Mouse (Mus musculus): Measurements from ENCODE around the gene Gm12790. TPM values are rescaled to one million over a fixed set of nuclear protein-coding genes. Genes with fewer than 3 reads are reported as not detected.

Gm12790 gene
- polyA plus RNA-seq (2015; fragmentation: Illumina TruSeq; extraction: RNeasy Lipid Tissue Mini Kit (QIAGEN cat#74804); ENCODE audit: insufficient read depth, low read depth, low replicate concordance) = not detected

GRCm38 (mm10) chr4:101980949-101981348 lies at the start of gene Gm12790:
TSS of gene Gm12790 (minus strand) at chr4:101981049.

GRCm38 (mm10) chr4:101986326-101986725 lies 5.5 kb upstream of the Gm12790 start, which contains the start of gene Gm12789:
TSS of gene Gm12789 (plus strand) at chr4:101986626.

GRCm38 (mm10) chr4:101940107-101940506 lies 40.7 kb downstream of the Gm12790 start, which contains the start of gene Gm12794:
TSS of gene Gm12794 (plus strand) at chr4:101940407.

Other genes with a start within 250 kb of the Gm12790 start
- gene B020004J07Rik, start 137.0 kb downstream of the Gm12790 start, polyA plus RNA-seq (2015; fragmentation: Illumina TruSeq; extraction: RNeasy Lipid Tissue Mini Kit (QIAGEN cat#74804); ENCODE audit: insufficient read depth, low read depth, low replicate concordance) = not detected
- not detected for gene C130073F10Rik, start 87.3 kb downstream of the Gm12790 start, polyA plus RNA-seq (2015; fragmentation: Illumina TruSeq; extraction: RNeasy Lipid Tissue Mini Kit (QIAGEN cat#74804); ENCODE audit: insufficient read depth, low read depth, low replicate concordance)
- gene Gm12800, start 71.9 kb downstream of the Gm12790 start, polyA plus RNA-seq (2015; fragmentation: Illumina TruSeq; extraction: RNeasy Lipid Tissue Mini Kit (QIAGEN cat#74804); ENCODE audit: insufficient read depth, low read depth, low replicate concordance) = not detected
- not detected for gene Gm12794, start 40.6 kb downstream of the Gm12790 start, polyA plus RNA-seq (2015; fragmentation: Illumina TruSeq; extraction: RNeasy Lipid Tissue Mini Kit (QIAGEN cat#74804); ENCODE audit: insufficient read depth, low read depth, low replicate concordance)
- gene Gm12789, start 5.6 kb upstream of the Gm12790 start, polyA plus RNA-seq (2015; fragmentation: Illumina TruSeq; extraction: RNeasy Lipid Tissue Mini Kit (QIAGEN cat#74804); ENCODE audit: insufficient read depth, low read depth, low replicate concordance) = not detected
- 4.7 TPM for gene Pde4b, start 106.5 kb upstream of the Gm12790 start, polyA plus RNA-seq (2015; fragmentation: Illumina TruSeq; extraction: RNeasy Lipid Tissue Mini Kit (QIAGEN cat#74804); ENCODE audit: insufficient read depth, low read depth, low replicate concordance)